Mouse (Mus musculus) small intestine, adult 2 months (tissue): ENCODE results near the gene Selenos.

Experiments used
- CTCF ChIP-seq: fragments of 200-500 bp; IDR thresholded peaks from 2 replicates; pipeline ENCODE4 v1.5.1; 2012; ENCODE audit warnings: low read depth, mild to moderate bottlenecking, control low read depth, inconsistent platforms, low read length, moderate library complexity, mixed read lengths; ENCODE audit not compliant: insufficient replicate concordance, insufficient read length; ENCODE audit errors: extremely low read depth
- POLR2A ChIP-seq: fragments of 200-500 bp; IDR thresholded peaks from 2 replicates; pipeline ENCODE4 v1.6.1; 2012; ENCODE audit warnings: low read depth, mild to moderate bottlenecking, control low read depth, inconsistent platforms, low read length, moderate library complexity

DNA sequence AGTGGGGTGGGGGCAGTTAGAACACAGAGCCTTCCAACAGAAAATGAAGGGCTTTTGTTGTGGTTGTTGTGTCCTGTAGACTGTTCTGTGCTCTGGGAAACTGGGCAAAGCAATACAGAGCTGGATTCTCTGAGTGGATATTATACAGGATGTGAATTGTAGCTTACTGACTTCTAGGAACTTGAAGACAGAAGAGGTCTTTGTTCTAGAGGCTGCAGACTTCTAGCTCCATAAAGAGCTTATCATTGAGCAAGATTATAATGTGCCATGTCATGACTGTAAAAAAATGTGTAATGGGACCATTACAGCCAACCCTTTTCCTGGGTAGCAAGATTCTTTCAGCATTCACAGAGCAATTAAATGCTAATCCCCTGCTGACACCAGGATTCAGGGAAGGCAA, 56.7 kb downstream of the Selenos start:
- TF ChIP-seq POLR2A, result no peak
- TF ChIP-seq CTCF, result no peak
